Mouse (Mus musculus) spleen, postnatal 10 days (tissue): ENCODE data around the gene Zfp940.
"Not testable (repeated sequence)": the region's sequence is repeated elsewhere in the genome, so short reads cannot be mapped to it uniquely, and the experiment has no call there.

ENCODE experiments used
- DNase-seq, 2 experiments: peaks; one replicate each; pipeline ENCODE4 v3.0.0; 2021 to 2022; ENCODE audit warnings: low spot score in 2 of 2

The Zfp940 gene

GRCm38 (mm10) chr7:29853219-29853842 is at the start of gene Zfp940:
Zfp940 (minus strand) TSS chr7:29853669.
- peak; percentile 62 to 85 for DNase-seq

GRCm38 (mm10) chr7:29898351-29898750 is 44.9 kb upstream of the Zfp940 start:
- no peak for DNase-seq

- no peak for DNase-seq
Measured at GRCm38 (mm10) chr7:29892756-29893155, 39.3 kb upstream of the Zfp940 start.

GRCm38 (mm10) chr7:29890501-29890900 is 37.0 kb upstream of the Zfp940 start:
- DNase-seq = no peak

GRCm38 (mm10) chr7:29880916-29881315 is 27.4 kb upstream of the Zfp940 start:
- DNase-seq = no peak

GRCm38 (mm10) chr7:29880056-29880455 is 26.6 kb upstream of the Zfp940 start:
- DNase-seq = no peak

- DNase-seq = not testable (repeated sequence)
Measured at GRCm38 (mm10) chr7:29877561-29877960, 24.1 kb upstream of the Zfp940 start.

GRCm38 (mm10) chr7:29874256-29874655 is 20.8 kb upstream of the Zfp940 start:
- DNase-seq = no peak

GRCm38 (mm10) chr7:29861660-29862059 is 8.2 kb upstream of the Zfp940 start:
- DNase-seq = no peak

- peak; percentile 28 to 78 for DNase-seq
Measured at GRCm38 (mm10) chr7:29859532-29860517, 6.4 kb upstream of the Zfp940 start, which contains the start of gene Zfp420. Zfp420 (plus strand) TSS chr7:29859979.

- DNase-seq = no peak
Measured at GRCm38 (mm10) chr7:29852831-29853218, 644 bp downstream of the Zfp940 start.

- DNase-seq = no peak
Measured at GRCm38 (mm10) chr7:29844616-29845015, 8.9 kb downstream of the Zfp940 start.

- no peak for DNase-seq
Measured at GRCm38 (mm10) chr7:29842105-29842504, 11.4 kb downstream of the Zfp940 start.

- no peak for DNase-seq
Measured at GRCm38 (mm10) chr7:29839256-29839655, 14.2 kb downstream of the Zfp940 start.

GRCm38 (mm10) chr7:29836816-29837215 is 16.7 kb downstream of the Zfp940 start:
- no peak for DNase-seq

- no peak for DNase-seq
Measured at GRCm38 (mm10) chr7:29829804-29830203, 23.7 kb downstream of the Zfp940 start.

- no peak for DNase-seq
Measured at GRCm38 (mm10) chr7:29828001-29828400, 25.5 kb downstream of the Zfp940 start.

- DNase-seq = peak; percentile 51 to 82
Measured at GRCm38 (mm10) chr7:29818619-29819254, 34.7 kb downstream of the Zfp940 start.

- DNase-seq = peak; percentile 64 to 83
Measured at GRCm38 (mm10) chr7:29815910-29816429, 37.5 kb downstream of the Zfp940 start, which contains the start of gene Zfp790. Zfp790 (plus strand) TSS chr7:29816114.

- DNase-seq = no peak
Measured at GRCm38 (mm10) chr7:29815061-29815784, 38.2 kb downstream of the Zfp940 start.

- DNase-seq = no peak
Measured at GRCm38 (mm10) chr7:29814381-29814780, 39.1 kb downstream of the Zfp940 start.
